Mouse (Mus musculus): ENCODE results near the gene Mlkl. TPM values are rescaled to one million over a fixed set of nuclear protein-coding genes. Genes with fewer than 3 reads are reported as not detected.
A peak's percentile ranks its signal among the peaks of the same experiment; 100 is the strongest.

The Mlkl gene
- polyA plus RNA-seq (2014; fragmentation: Nextera tagmentation; extraction: Ambion mirVana): 0.14 and 1.3 TPM in 2 replicates

- DNase-seq (ENCODE audit: low spot score) (peak; percentile 51), ATAC-seq (ENCODE audit: low FRiP score) (no peak)
- peak within 1 kb of the TSS; percentile 45 for H3K4me2 ChIP-seq (replicated peaks; ENCODE audit: low read depth, low read length)
- no peaks in the 10 kb centered on the region for H3K9me3 ChIP-seq (ENCODE audit: control insufficient read depth, low read length)
- no peaks in the 10 kb centered on the region for H3K27me3 ChIP-seq (ENCODE audit: control insufficient read depth, insufficient read depth, low read length)
- no peaks in the 10 kb centered on the region for H3K4me1 ChIP-seq (replicated peaks; ENCODE audit: control insufficient read depth, insufficient read depth, low read length)
- no peaks in the 10 kb centered on the region for H3K36me3 ChIP-seq (ENCODE audit: control insufficient read depth, insufficient read depth, low read length)
- peak within 1 kb of the TSS; percentile 32 for H3K4me3 ChIP-seq (ENCODE audit: low read depth, low read length)
- 1% methylated on average over 29 of the region's 29 CpGs for WGBS
- no peak within 1 kb of the TSS for H3K9ac ChIP-seq (ENCODE audit: low read depth, low read length)
- H3K27ac ChIP-seq (ENCODE audit: low read depth, low read length): no peak within 1 kb of the TSS
Measured at GRCm38 (mm10) chr8:111337890-111338347, at the start of gene Mlkl. Gene Mlkl, minus strand, starts transcription at chr8:111338177.

GRCm38 (mm10) chr8:111385915-111386314 lies 47.9 kb upstream of the Mlkl start:
- 88% methylated on average over 9 of the region's 9 CpGs for WGBS
- H3K4me1 ChIP-seq (replicated peaks; ENCODE audit: control insufficient read depth, insufficient read depth, low read length): no peaks in the 10 kb centered on the region
- DNase-seq (ENCODE audit: low spot score) (no peak), ATAC-seq (ENCODE audit: low FRiP score) (no peak)
- H3K4me3 ChIP-seq (ENCODE audit: low read depth, low read length): no peak overlapping the region
- H3K36me3 ChIP-seq (ENCODE audit: control insufficient read depth, insufficient read depth, low read length): no peaks in the 10 kb centered on the region
- no peaks in the 10 kb centered on the region for H3K27me3 ChIP-seq (ENCODE audit: control insufficient read depth, insufficient read depth, low read length)
- H3K9me3 ChIP-seq (ENCODE audit: control insufficient read depth, low read length): no peaks in the 10 kb centered on the region
- H3K4me2 ChIP-seq (replicated peaks; ENCODE audit: low read depth, low read length): no peak overlapping the region
- no peak overlapping the region for H3K9ac ChIP-seq (ENCODE audit: low read depth, low read length)
- H3K27ac ChIP-seq (ENCODE audit: low read depth, low read length): no peak overlapping the region

GRCm38 (mm10) chr8:111384628-111385027 lies 46.7 kb upstream of the Mlkl start:
- no peak for DNase-seq (ENCODE audit: low spot score)
- H3K9ac ChIP-seq (ENCODE audit: low read depth, low read length): no peak overlapping the region
- H3K4me1 ChIP-seq (replicated peaks; ENCODE audit: control insufficient read depth, insufficient read depth, low read length): no peaks in the 10 kb centered on the region
- H3K4me2 ChIP-seq (replicated peaks; ENCODE audit: low read depth, low read length): no peak overlapping the region
- WGBS: 49% methylated on average over 2 of the region's 2 CpGs
- H3K36me3 ChIP-seq (ENCODE audit: control insufficient read depth, insufficient read depth, low read length): no peaks in the 10 kb centered on the region
- no peaks in the 10 kb centered on the region for H3K27me3 ChIP-seq (ENCODE audit: control insufficient read depth, insufficient read depth, low read length)
- no peaks in the 10 kb centered on the region for H3K9me3 ChIP-seq (ENCODE audit: control insufficient read depth, low read length)
- no peak overlapping the region for H3K27ac ChIP-seq (ENCODE audit: low read depth, low read length)
- H3K4me3 ChIP-seq (ENCODE audit: low read depth, low read length): no peak overlapping the region
- ATAC-seq (ENCODE audit: low FRiP score): no peak

GRCm38 (mm10) chr8:111375192-111375591 lies 37.2 kb upstream of the Mlkl start:
- Histone ChIP-seq H3K9ac (ENCODE audit: low read depth, low read length) (no peak overlapping the region), H3K4me2 (replicated peaks; ENCODE audit: low read depth, low read length) (no peak overlapping the region), H3K36me3 (ENCODE audit: control insufficient read depth, insufficient read depth, low read length) (no peaks in the 10 kb centered on the region), H3K4me3 (ENCODE audit: low read depth, low read length) (no peak overlapping the region), H3K27ac (ENCODE audit: low read depth, low read length) (no peak overlapping the region), H3K9me3 (ENCODE audit: control insufficient read depth, low read length) (no peaks in the 10 kb centered on the region), H3K4me1 (replicated peaks; ENCODE audit: control insufficient read depth, insufficient read depth, low read length) (no peaks in the 10 kb centered on the region), H3K27me3 (ENCODE audit: control insufficient read depth, insufficient read depth, low read length) (no peaks in the 10 kb centered on the region)
- 65% methylated on average over 6 of the region's 6 CpGs for whole genome bisulfite sequencing
- ATAC-seq (ENCODE audit: low FRiP score) (no peak), DNase-seq (ENCODE audit: low spot score) (peak; percentile 11)

- H3K4me3 ChIP-seq (ENCODE audit: low read depth, low read length): no peak overlapping the region
- no peak overlapping the region for H3K9ac ChIP-seq (ENCODE audit: low read depth, low read length)
- 88% methylated on average over 9 of the region's 9 CpGs for WGBS
- H3K4me2 ChIP-seq (replicated peaks; ENCODE audit: low read depth, low read length): no peak overlapping the region
- H3K36me3 ChIP-seq (ENCODE audit: control insufficient read depth, insufficient read depth, low read length): no peaks in the 10 kb centered on the region
- ATAC-seq (ENCODE audit: low FRiP score): no peak
- H3K9me3 ChIP-seq (ENCODE audit: control insufficient read depth, low read length): no peaks in the 10 kb centered on the region
- no peak for DNase-seq (ENCODE audit: low spot score)
- no peak overlapping the region for H3K27ac ChIP-seq (ENCODE audit: low read depth, low read length)
- H3K27me3 ChIP-seq (ENCODE audit: control insufficient read depth, insufficient read depth, low read length): no peaks in the 10 kb centered on the region
- no peaks in the 10 kb centered on the region for H3K4me1 ChIP-seq (replicated peaks; ENCODE audit: control insufficient read depth, insufficient read depth, low read length)
Measured at GRCm38 (mm10) chr8:111369711-111370110, 31.7 kb upstream of the Mlkl start.

GRCm38 (mm10) chr8:111367350-111367749 lies 29.4 kb upstream of the Mlkl start:
- 85% methylated on average over 8 of the region's 8 CpGs for WGBS
- no peak for ATAC-seq (ENCODE audit: low FRiP score)
- Histone ChIP-seq H3K4me2 (replicated peaks; ENCODE audit: low read depth, low read length) (no peak overlapping the region), H3K9me3 (ENCODE audit: control insufficient read depth, low read length) (no peaks in the 10 kb centered on the region), H3K27me3 (ENCODE audit: control insufficient read depth, insufficient read depth, low read length) (no peaks in the 10 kb centered on the region), H3K4me3 (ENCODE audit: low read depth, low read length) (no peak overlapping the region), H3K9ac (ENCODE audit: low read depth, low read length) (no peak overlapping the region), H3K27ac (ENCODE audit: low read depth, low read length) (no peak overlapping the region), H3K4me1 (replicated peaks; ENCODE audit: control insufficient read depth, insufficient read depth, low read length) (no peaks in the 10 kb centered on the region), H3K36me3 (ENCODE audit: control insufficient read depth, insufficient read depth, low read length) (no peaks in the 10 kb centered on the region)
- no peak for DNase-seq (ENCODE audit: low spot score)

- Histone ChIP-seq H3K4me3 (ENCODE audit: low read depth, low read length) (no peak overlapping the region), H3K4me2 (replicated peaks; ENCODE audit: low read depth, low read length) (no peak overlapping the region), H3K9me3 (ENCODE audit: control insufficient read depth, low read length) (no peaks in the 10 kb centered on the region), H3K27me3 (ENCODE audit: control insufficient read depth, insufficient read depth, low read length) (no peaks in the 10 kb centered on the region), H3K36me3 (ENCODE audit: control insufficient read depth, insufficient read depth, low read length) (no peaks in the 10 kb centered on the region), H3K27ac (ENCODE audit: low read depth, low read length) (no peak overlapping the region), H3K4me1 (replicated peaks; ENCODE audit: control insufficient read depth, insufficient read depth, low read length) (no peaks in the 10 kb centered on the region), H3K9ac (ENCODE audit: low read depth, low read length) (no peak overlapping the region)
- 43% methylated on average over 14 of the region's 14 CpGs for WGBS
- DNase-seq (ENCODE audit: low spot score) (no peak), ATAC-seq (ENCODE audit: low FRiP score) (no peak)
Measured at GRCm38 (mm10) chr8:111366610-111367234, 28.7 kb upstream of the Mlkl start.

GRCm38 (mm10) chr8:111363489-111363888 lies 25.5 kb upstream of the Mlkl start:
- DNase-seq (ENCODE audit: low spot score) (no peak), ATAC-seq (ENCODE audit: low FRiP score) (no peak)
- Histone ChIP-seq H3K4me3 (ENCODE audit: low read depth, low read length) (no peak overlapping the region), H3K27me3 (ENCODE audit: control insufficient read depth, insufficient read depth, low read length) (no peaks in the 10 kb centered on the region), H3K36me3 (ENCODE audit: control insufficient read depth, insufficient read depth, low read length) (no peaks in the 10 kb centered on the region), H3K4me1 (replicated peaks; ENCODE audit: control insufficient read depth, insufficient read depth, low read length) (no peaks in the 10 kb centered on the region), H3K4me2 (replicated peaks; ENCODE audit: low read depth, low read length) (no peak overlapping the region), H3K27ac (ENCODE audit: low read depth, low read length) (no peak overlapping the region), H3K9me3 (ENCODE audit: control insufficient read depth, low read length) (no peaks in the 10 kb centered on the region), H3K9ac (ENCODE audit: low read depth, low read length) (no peak overlapping the region)
- 83% methylated on average over 8 of the region's 8 CpGs for WGBS

GRCm38 (mm10) chr8:111360579-111361209 lies 22.7 kb upstream of the Mlkl start:
- no peaks in the 10 kb centered on the region for H3K4me1 ChIP-seq (replicated peaks; ENCODE audit: control insufficient read depth, insufficient read depth, low read length)
- H3K36me3 ChIP-seq (ENCODE audit: control insufficient read depth, insufficient read depth, low read length): no peaks in the 10 kb centered on the region
- H3K9me3 ChIP-seq (ENCODE audit: control insufficient read depth, low read length): no peaks in the 10 kb centered on the region
- H3K4me3 ChIP-seq (ENCODE audit: low read depth, low read length): no peak overlapping the region
- 63% methylated on average over 7 of the region's 7 CpGs for WGBS
- no peak for DNase-seq (ENCODE audit: low spot score)
- ATAC-seq (ENCODE audit: low FRiP score): no peak
- no peaks in the 10 kb centered on the region for H3K27me3 ChIP-seq (ENCODE audit: control insufficient read depth, insufficient read depth, low read length)
- H3K9ac ChIP-seq (ENCODE audit: low read depth, low read length): no peak overlapping the region
- H3K4me2 ChIP-seq (replicated peaks; ENCODE audit: low read depth, low read length): no peak overlapping the region
- H3K27ac ChIP-seq (ENCODE audit: low read depth, low read length): no peak overlapping the region

Measured in hindbrain, embryonic 11.5 days (tissue).